Mouse (Mus musculus) stomach, embryonic 15.5 days (tissue): Measurements from ENCODE around the gene Nlrp6. TPM values are rescaled to one million over a fixed set of nuclear protein-coding genes. Genes with fewer than 3 reads are reported as not detected.

Experiments used
- ATAC-seq: fragments of 200-750 bp; cut with Nextera tagmentation; 2 replicates; pipeline ENCODE4 v1.8.0; 2017; ENCODE audit warnings: low read depth, moderate number of reproducible peaks, moderate TSS enrichment; ENCODE audit not compliant: insufficient read depth, low FRiP score
- H3K27ac ChIP-seq: fragments of 300-500 bp; sonication (generic); 2 replicates; pipeline ENCODE4 v1.5.1; 2015; ENCODE audit warnings: mild to moderate bottlenecking, inconsistent platforms
- H3K27me3 ChIP-seq: fragments of 300-500 bp; sonication (generic); replicated peaks from 2 replicates; pipeline ENCODE4 v1.6.1; 2015; ENCODE audit warnings: inconsistent platforms
- H3K36me3 ChIP-seq: fragments of 300-500 bp; sonication (generic); 2 replicates; pipeline ENCODE4 v1.6.1; 2015; ENCODE audit warnings: inconsistent platforms
- H3K4me1 ChIP-seq: fragments of 300-500 bp; sonication (generic); 2 replicates; pipeline ENCODE4 v1.6.1; 2015; ENCODE audit warnings: inconsistent platforms
- H3K4me2 ChIP-seq: fragments of 300-500 bp; sonication (generic); 2 replicates; pipeline ENCODE4 v1.6.1; 2015; ENCODE audit warnings: mild to moderate bottlenecking, inconsistent platforms
- H3K4me3 ChIP-seq: fragments of 300-500 bp; sonication (generic); replicated peaks from 2 replicates; pipeline ENCODE4 v1.5.1; 2015; ENCODE audit warnings: inconsistent platforms
- H3K9ac ChIP-seq: fragments of 300-500 bp; sonication (generic); 2 replicates; pipeline ENCODE4 v1.6.1; 2015; ENCODE audit warnings: inconsistent platforms
- H3K9me3 ChIP-seq: fragments of 300-500 bp; sonication (generic); 2 replicates; pipeline ENCODE4 v1.6.1; 2016; ENCODE audit warnings: inconsistent platforms
- WGBS: fragments of 180-500 bp; shearing (Covaris S2); methylation state at CpG from one replicate; pipeline ENCODE4 v1.1.7; 2015; 5-methylcytosine and 5-hydroxymethylcytosine counted together
- polyA plus RNA-seq: library from polyadenylated mRNA; unstranded; fragments of >200 nt; fragmentation: Nextera tagmentation; extraction: Ambion mirVana; gene quantifications from 2 replicates; pipeline ENCODE4 v1.2.1, GENCODE M21; 2015

The Nlrp6 gene
- polyA plus RNA-seq, 1 experiment from 2014 or later = 9.9 TPM

DNA sequence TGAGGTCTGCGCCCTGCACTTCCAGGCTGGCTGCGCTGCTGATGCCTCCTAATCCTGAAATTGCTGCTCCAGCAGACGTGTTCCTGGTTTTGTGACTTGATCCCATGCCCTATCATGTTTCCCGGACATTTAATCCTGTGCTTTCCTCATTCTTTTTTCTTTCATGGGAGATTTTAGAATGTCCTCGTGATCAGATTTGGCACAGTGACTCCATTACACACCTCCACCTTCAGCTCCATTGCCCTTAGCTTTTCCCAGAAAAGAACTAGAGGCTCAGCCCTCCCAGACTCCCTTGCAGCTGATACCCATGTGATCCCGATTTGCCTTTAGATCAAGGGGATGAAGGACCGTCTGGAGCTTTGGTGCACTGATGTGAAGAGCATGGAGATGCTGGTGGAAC is 22.8 kb upstream of the Nlrp6 start:
- no peak overlapping the region for H3K4me2 ChIP-seq
- H3K27me3 ChIP-seq = no peaks in the 10 kb centered on the region
- H3K9ac ChIP-seq = no peak overlapping the region
- no peak for ATAC-seq
- no peaks in the 10 kb centered on the region for H3K9me3 ChIP-seq
- peaks cover 35% of the 10 kb centered on the region for H3K36me3 ChIP-seq
- H3K4me1 ChIP-seq = no peaks in the 10 kb centered on the region
- 85% methylated on average over 7 of the region's 7 CpGs for WGBS
- H3K4me3 ChIP-seq = no peak overlapping the region
- no peak overlapping the region for H3K27ac ChIP-seq

DNA sequence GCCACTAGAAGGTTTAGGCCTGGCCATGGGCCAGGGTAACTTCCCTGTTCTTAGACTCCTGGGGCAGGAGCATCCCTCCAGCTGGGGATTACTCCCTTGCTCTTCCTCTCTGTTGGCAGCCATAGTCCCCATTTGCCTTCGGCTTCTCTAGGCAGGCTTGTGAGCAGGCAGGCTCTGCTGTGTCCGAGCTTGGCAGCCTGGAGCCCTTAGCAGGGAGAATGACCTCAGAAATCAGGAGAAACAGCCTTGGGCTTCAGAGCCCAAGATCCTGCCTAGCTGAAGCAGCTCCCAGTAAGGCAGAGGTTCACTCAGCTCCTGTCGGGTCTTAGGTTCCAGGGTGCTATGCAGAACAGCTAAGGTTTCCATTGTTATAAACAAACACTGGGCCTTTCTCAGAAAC is 21.6 kb upstream of the Nlrp6 start:
- ATAC-seq = no peak
- peaks cover 29% of the 10 kb centered on the region for H3K36me3 ChIP-seq

DNA sequence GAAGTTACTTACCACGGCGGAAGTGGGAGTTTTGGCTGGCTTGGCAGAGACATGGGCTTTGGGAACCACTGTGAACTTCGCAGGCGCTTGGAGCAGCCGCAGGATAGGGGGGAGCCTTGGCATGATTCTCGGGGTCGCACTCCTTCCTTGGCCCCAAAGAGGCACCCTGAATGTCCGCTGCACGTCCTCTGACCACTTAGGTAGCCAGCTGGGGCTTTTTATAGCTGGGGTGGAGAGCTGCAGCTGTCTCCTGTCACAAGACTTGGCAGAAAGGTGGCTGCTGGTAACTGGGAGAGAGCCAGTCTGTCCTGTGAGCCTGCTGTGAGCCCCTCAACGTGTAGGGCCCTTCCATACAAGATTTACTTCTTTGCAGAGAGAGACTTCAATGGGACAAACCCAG is 20.5 kb upstream of the Nlrp6 start, which contains the start of gene Cox8b:
Cox8b (minus strand) TSS at position 227 of the 400 bp plus-strand sequence.
- H3K9me3 ChIP-seq = no peaks in the 10 kb centered on the region
- H3K4me1 ChIP-seq = no peaks in the 10 kb centered on the region
- WGBS = 67% methylated on average over 10 of the region's 10 CpGs
- no peak within 1 kb of the TSS for H3K4me3 ChIP-seq
- H3K4me2 ChIP-seq = no peak within 1 kb of the TSS
- ATAC-seq = no peak
- no peak within 1 kb of the TSS; the same call in 1 of the 2 replicates for H3K9ac ChIP-seq
- H3K36me3 ChIP-seq = peaks cover 22% of the 10 kb centered on the region
- H3K27ac ChIP-seq = no peak within 1 kb of the TSS; the same call in 1 of the 2 replicates
- no peaks in the 10 kb centered on the region for H3K27me3 ChIP-seq

More for the DNA sequence above, 21.6 kb upstream of the Nlrp6 start:
- no peak overlapping the region for H3K4me3 ChIP-seq
- H3K4me2 ChIP-seq = no peak overlapping the region
- no peak overlapping the region for H3K27ac ChIP-seq
- no peaks in the 10 kb centered on the region for H3K27me3 ChIP-seq
- H3K4me1 ChIP-seq = no peaks in the 10 kb centered on the region
- no peaks in the 10 kb centered on the region for H3K9me3 ChIP-seq
- WGBS = 67% methylated on average over 3 of the region's 3 CpGs
- H3K9ac ChIP-seq = no peak overlapping the region; the same call in 1 of the 2 replicates

DNA sequence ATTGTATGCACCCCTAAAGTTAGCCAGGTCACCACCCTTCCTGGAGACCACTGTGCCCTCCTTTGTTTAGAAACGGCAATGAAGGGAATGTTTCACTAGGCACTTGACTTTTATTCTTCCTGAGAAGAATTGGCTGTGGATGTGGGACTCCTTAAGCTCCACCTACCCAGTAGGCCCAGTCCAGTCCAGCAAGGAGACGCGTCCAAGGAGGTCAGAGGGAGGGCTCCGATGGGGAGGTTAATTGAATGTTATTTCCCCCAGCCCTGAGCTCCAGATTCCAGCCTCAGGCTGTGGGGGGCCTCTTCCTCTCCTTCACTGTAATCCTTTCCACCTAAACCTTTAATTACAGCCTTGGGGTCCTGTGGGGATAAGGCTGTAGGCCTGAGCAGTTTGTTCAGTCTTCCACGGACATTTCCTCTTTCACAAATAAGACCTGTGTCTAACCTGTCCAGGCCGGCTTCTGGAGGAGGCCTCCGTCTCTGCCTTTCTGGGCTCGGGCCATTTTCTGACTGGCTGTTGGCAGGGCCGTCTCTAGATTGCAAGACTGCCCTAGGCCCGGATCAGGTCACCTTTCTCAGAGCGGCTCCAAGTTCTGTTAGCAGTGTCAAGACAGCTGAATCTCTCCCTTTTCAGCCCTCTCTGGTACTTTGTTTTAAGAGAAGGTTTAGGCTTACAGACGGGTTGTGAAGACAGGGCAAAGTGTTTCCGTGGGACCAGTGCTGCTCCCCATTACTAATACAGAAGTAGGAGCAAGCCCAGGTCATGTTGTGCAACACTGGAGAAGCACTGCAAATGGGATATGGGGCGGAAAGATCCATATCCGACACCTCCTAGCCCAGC is 18.4 kb upstream of the Nlrp6 start:
- H3K4me1 ChIP-seq = no peaks in the 10 kb centered on the region
- no peak overlapping the region for H3K4me3 ChIP-seq
- no peak overlapping the region for H3K9ac ChIP-seq
- peaks cover 13% of the 10 kb centered on the region for H3K36me3 ChIP-seq
- H3K9me3 ChIP-seq = no peaks in the 10 kb centered on the region
- H3K27me3 ChIP-seq = no peaks in the 10 kb centered on the region
- H3K27ac ChIP-seq = no peak overlapping the region
- WGBS = 82% methylated on average over 15 of the region's 15 CpGs
- H3K4me2 ChIP-seq = no peak overlapping the region
- ATAC-seq = no peak

DNA sequence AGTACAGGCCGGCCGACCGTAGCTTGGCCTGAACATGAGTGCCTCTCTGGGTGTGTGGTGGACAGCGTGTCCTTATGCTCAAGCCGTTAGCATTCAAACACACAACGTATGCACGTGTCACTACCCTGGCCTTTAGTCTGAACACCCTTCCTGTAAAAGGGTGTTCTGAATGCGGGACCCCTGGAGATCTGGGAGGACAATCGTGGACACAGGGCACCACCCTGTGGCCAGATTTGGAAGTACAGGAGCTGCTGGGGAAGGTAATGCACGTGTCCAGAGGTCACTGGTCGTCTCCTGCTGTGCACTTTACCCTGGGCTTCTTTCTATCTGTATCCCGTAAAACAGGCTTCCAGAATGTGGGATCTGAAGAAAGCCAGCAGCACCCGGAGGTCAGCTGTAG is 17.5 kb upstream of the Nlrp6 start:
- 0 out of 2 replicates have a peak, but pooled peaks cover 4% of the 10 kb centered on the region for H3K36me3 ChIP-seq
- no peak overlapping the region for H3K9ac ChIP-seq
- no peak overlapping the region for H3K4me2 ChIP-seq
- no peaks in the 10 kb centered on the region for H3K27me3 ChIP-seq
- no peak overlapping the region for H3K27ac ChIP-seq
- 0 out of 2 replicates have a peak, but pooled peaks have one; percentile 6 for ATAC-seq
- H3K9me3 ChIP-seq = no peaks in the 10 kb centered on the region
- 26% methylated on average over 13 of the region's 13 CpGs for WGBS
- no peak overlapping the region for H3K4me3 ChIP-seq
- H3K4me1 ChIP-seq = no peaks in the 10 kb centered on the region

DNA sequence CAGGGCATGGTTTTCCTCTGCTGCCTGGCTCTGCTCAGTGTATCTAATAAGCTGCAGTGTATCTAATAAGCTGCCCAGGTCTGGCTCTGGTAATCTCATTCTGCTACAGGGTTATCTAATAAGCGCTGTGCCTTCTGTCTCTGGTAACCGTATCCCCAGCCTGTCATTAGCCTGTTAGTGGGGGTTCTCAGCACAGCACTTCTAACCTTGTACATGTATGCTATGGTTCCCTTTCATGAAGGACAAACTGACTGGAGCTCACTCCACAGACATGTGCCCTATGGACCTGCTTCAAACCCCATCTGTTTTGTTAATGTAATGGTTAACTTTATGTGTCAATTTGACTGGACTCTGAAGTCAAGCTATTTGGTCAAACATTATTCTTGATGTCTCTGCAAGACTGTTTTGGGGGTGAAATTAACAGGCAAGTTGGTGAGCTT is 15.0 kb upstream of the Nlrp6 start:
- Histone ChIP-seq H3K9me3 (no peaks in the 10 kb centered on the region), H3K4me3 (no peak overlapping the region), H3K27me3 (no peaks in the 10 kb centered on the region), H3K9ac (no peak overlapping the region), H3K4me2 (no peak overlapping the region), H3K36me3 (no peaks in the 10 kb centered on the region), H3K27ac (no peak overlapping the region), H3K4me1 (peaks cover 5% of the 10 kb centered on the region; the same call in 1 of the 2 replicates)
- WGBS = 70% methylated on average over 2 of the region's 2 CpGs
- ATAC-seq = peak; percentile 6; the same call in 1 of the 2 replicates

DNA sequence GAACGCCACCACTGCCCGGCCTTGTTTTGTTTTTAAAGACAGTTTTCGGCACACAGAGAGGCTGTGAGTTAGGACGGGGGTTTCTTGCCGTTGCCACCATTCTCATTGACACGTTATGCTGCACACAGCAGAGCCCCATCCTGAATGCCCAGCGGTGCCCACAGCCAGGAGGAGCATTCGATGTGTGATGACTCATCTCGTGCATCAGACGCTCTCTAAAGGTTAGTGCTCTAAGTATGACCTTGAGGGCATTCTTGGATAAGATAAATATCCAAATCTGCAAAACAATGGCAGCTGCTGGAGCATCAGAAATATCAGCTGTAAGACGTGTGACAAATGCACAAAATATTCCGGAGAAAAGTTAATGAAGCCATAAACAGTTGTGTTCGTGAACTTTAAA is 13.6 kb upstream of the Nlrp6 start:
- H3K4me3 ChIP-seq = no peak overlapping the region
- no peak overlapping the region for H3K27ac ChIP-seq
- H3K27me3 ChIP-seq = no peaks in the 10 kb centered on the region
- H3K36me3 ChIP-seq = no peaks in the 10 kb centered on the region
- no peak overlapping the region for H3K9ac ChIP-seq
- no peaks in the 10 kb centered on the region for H3K9me3 ChIP-seq
- 75% methylated on average over 13 of the region's 13 CpGs for WGBS
- ATAC-seq = no peak
- H3K4me2 ChIP-seq = no peak overlapping the region
- H3K4me1 ChIP-seq = peaks cover 5% of the 10 kb centered on the region; the same call in 1 of the 2 replicates

DNA sequence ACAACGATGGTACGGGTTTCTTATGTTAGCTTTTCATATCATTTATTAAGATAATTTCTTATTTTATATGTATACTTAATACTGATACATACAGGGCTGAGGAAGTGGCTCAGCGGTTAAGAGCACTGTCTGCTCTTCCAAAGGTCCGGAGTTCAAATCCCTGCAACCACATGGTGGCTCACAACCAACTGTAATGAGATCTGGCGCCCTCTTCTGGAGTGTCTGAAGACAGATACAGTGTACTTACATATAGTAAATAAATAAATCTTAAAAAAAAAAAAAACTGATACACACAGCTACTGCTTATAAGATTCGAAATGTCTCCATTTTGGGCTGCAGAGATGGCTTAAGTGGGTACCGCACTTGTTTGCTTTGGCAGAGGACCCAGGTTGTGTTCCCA is 13.0 kb upstream of the Nlrp6 start:
- Histone ChIP-seq H3K27ac (no peak overlapping the region), H3K4me1 (peaks cover 5% of the 10 kb centered on the region; the same call in 1 of the 2 replicates), H3K36me3 (no peaks in the 10 kb centered on the region), H3K9ac (no peak overlapping the region), H3K4me3 (no peak overlapping the region), H3K4me2 (no peak overlapping the region), H3K27me3 (no peaks in the 10 kb centered on the region), H3K9me3 (no peaks in the 10 kb centered on the region)
- 83% methylated on average over 7 of the region's 7 CpGs for WGBS
- ATAC-seq = no peak

DNA sequence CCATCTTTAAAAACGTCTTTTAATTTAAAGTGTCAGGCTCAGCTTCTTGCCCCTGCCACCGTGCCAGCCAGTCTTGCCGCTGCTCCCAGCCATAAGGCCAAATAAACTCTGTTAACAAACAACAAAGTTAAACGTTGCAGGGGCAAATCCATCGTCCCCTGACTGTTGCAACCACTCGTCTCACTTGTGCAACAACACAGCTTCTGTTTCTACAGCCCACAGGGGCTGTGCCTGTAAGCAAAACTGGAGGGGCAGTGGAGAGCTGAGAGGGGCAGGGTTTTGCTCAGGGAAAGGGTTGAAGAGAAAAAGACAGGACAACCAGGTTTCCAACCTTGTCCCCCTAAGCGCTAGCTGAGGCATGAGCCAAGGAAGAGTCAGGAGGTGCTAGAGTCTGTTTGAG is 12.5 kb upstream of the Nlrp6 start:
- H3K9ac ChIP-seq = no peak overlapping the region
- no peak for ATAC-seq
- no peak overlapping the region for H3K4me3 ChIP-seq
- 39% methylated on average over 7 of the region's 7 CpGs for WGBS
- H3K4me1 ChIP-seq = peaks cover 5% of the 10 kb centered on the region; the same call in 1 of the 2 replicates
- no peaks in the 10 kb centered on the region for H3K9me3 ChIP-seq
- peak overlapping the region; percentile 3; the same call in 1 of the 2 replicates for H3K27ac ChIP-seq
- H3K27me3 ChIP-seq = no peaks in the 10 kb centered on the region
- no peaks in the 10 kb centered on the region for H3K36me3 ChIP-seq
- H3K4me2 ChIP-seq = no peak overlapping the region

DNA sequence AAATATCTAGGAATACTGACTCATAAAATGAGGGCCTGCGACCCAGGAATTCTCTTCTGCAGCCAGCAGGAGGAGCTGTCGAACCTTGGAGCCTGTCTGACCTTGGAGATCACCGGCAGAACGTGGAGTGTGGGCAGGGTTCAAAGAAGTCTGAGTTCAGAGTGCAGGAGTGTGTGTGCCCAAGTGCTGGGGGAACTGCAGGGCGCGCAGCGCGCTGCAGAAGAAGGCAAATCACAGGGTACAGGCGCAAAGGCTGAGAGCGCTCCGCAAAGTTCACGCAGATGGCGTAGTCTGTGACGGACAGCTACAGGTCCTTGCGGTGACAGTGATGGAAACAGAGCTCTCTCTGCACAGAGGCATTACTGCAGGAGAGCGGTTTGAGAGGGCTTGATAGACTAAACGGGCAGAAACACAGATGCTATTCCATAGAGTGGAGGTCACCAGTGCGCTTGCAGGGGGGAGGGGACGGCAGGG is 12.0 kb upstream of the Nlrp6 start:
- WGBS = 2% methylated on average over 19 of the region's 19 CpGs
- peak; percentile 68 for ATAC-seq
- no peak overlapping the region; the same call in 1 of the 2 replicates for H3K9ac ChIP-seq
- H3K27ac ChIP-seq = no peak overlapping the region
- no peaks in the 10 kb centered on the region for H3K9me3 ChIP-seq
- peak overlapping the region; percentile 86 for H3K4me2 ChIP-seq
- no peaks in the 10 kb centered on the region for H3K27me3 ChIP-seq
- no peaks in the 10 kb centered on the region for H3K36me3 ChIP-seq
- H3K4me3 ChIP-seq = peak overlapping the region; percentile 43
- H3K4me1 ChIP-seq = peaks cover 5% of the 10 kb centered on the region; the same call in 1 of the 2 replicates

DNA sequence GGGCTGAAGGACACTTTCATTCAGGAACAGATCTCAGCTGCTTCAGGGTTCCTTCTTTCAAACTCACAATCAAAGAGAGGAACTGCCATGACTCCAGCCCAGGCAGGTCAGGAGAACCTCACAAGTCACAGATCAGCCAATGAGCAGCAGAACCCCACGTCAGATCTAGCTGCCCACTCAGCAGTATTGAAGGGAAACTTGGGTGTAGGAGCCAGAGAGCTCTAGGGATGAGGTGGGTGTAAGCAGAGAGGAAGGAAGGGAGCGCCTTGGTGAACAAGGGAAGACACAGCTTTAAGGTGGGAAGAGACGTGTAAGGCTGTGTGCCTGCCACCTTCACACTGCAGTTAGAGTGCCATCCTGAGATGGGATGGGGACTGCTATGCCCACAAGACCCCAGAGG is 8.4 kb upstream of the Nlrp6 start:
- H3K9ac ChIP-seq = no peak overlapping the region
- no peak for ATAC-seq
- H3K4me2 ChIP-seq = no peak overlapping the region
- no peaks in the 10 kb centered on the region for H3K9me3 ChIP-seq
- H3K27me3 ChIP-seq = no peaks in the 10 kb centered on the region
- H3K4me1 ChIP-seq = peaks cover 5% of the 10 kb centered on the region; the same call in 1 of the 2 replicates
- H3K27ac ChIP-seq = peak overlapping the region; percentile 87
- no peaks in the 10 kb centered on the region for H3K36me3 ChIP-seq
- 73% methylated on average over 3 of the region's 3 CpGs for WGBS
- H3K4me3 ChIP-seq = no peak overlapping the region

DNA sequence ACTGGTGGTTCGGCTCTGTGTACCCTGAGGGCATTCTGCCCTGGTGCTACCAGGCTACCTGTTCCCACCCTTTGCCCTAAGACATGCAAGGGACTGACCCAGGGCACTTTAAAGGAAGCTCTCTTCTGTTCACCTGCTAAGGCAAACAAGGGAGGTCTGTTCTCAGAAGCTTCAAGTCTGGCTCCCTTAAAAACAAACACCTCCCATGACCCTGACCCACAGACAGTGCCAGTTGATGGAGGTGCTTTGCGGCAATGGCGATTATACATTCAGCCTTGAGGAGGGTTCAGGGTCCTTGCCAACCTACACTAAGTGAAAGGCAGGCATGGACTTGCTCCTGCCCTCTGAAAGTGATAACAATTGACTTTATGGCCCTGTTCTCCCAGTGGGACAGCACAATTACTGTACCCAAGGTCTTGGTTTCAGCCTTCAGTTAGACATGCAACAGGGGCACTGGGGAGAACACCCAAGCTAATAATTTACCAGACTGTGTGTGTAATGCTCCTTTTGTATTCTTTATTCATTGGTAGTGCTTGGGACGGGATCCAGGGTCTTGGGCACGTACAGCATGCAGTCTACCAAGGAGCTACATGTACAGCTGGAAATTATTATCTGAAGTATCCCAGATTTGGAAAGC is 7.7 kb upstream of the Nlrp6 start:
- Histone ChIP-seq H3K27ac (peak overlapping the region; percentile 87), H3K36me3 (no peaks in the 10 kb centered on the region), H3K4me1 (peaks cover 5% of the 10 kb centered on the region; the same call in 1 of the 2 replicates), H3K27me3 (no peaks in the 10 kb centered on the region), H3K9me3 (no peaks in the 10 kb centered on the region), H3K9ac (no peak overlapping the region), H3K4me2 (no peak overlapping the region), H3K4me3 (no peak overlapping the region)
- peak; percentile 85 for ATAC-seq
- WGBS = 55% methylated on average over 5 of the region's 5 CpGs
